Mouse (Mus musculus) adrenal gland, adult 18-20 months (tissue): Measurements from ENCODE around the gene Ltb. TPM values are rescaled to one million over a fixed set of nuclear protein-coding genes. Genes with fewer than 3 reads are reported as not detected.

Source experiments
- DNase-seq, 2 experiments: peaks; one replicate each; pipeline ENCODE4 v3.0.0; 2021 to 2022; ENCODE audit warnings: low spot score in 2 of 2
- long read RNA-seq, 2 experiments: library from polyadenylated mRNA; stranded (forward); transcript quantifications; one replicate each; pipeline ENCODE4 v2.0.0; 2021
- total RNA-seq, 2 experiments: library from RNA; stranded (reverse); gene quantifications; 1 replicate in 1 of 2; 2 replicates in 1 of 2; pipeline ENCODE4 v1.2.3; 2021

Ltb gene
- total RNA-seq = 1 to 10 TPM; 2.0 to 6.5 TPM
- long read RNA-seq, experiment 1 = 0 reads
- long read RNA-seq, experiment 2, partial matches to known transcripts = 3 of 3 reads
- long read RNA-seq, experiment 2, other reads (novel, unspliced or antisense) = 0 of 3 reads

DNA sequence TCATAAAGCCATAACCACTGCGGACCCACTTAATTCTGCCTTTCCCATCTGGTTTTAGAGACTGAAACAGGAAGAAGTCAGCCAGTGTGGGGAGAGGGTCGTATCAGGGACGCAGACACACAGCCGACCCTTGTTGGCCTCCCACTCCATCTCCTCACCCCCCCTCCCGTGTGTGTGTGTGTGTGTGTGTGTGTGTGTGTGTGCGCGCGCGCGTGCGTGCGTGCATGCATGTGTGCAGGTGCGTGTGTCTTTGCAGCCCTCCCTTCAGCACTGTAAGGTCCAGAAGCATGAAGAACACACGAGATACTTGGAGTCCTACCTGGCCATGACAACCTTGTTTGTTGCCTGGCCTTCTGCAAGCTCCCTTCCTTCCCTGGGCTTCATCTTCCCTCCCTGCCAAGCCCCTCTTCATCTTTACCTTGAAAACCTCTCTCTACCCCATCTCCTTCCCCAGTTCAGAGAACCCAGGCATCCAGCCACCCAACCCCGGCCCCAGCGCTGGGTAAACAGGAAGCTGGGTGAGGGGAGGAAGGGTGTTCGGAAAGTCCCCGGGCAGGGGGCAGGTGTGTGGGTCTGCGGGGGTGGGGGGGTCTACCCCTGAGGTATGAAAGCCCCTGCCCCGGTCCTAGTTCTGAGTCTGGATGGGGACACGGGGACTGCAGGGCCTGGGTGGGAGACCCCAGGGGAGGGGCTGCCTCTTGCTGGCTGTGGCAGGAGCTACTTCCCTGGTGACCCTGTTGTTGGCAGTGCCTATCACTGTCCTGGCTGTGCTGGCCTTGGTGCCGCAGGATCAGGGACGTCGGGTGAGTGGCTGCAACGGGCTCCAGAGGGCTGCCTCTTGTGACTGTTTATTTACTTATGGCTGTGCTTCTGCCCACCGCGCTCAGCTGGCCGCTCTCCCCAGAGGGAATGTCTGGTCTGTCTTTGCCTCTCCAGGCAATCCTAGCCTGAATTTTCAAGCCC, at the start of gene Ltb:
Gene Ltb (plus strand): TSS at position 559 of the 963 bp plus-strand sequence.
- DNase-seq = peak in 1 of 2 experiments; percentile 33

DNA sequence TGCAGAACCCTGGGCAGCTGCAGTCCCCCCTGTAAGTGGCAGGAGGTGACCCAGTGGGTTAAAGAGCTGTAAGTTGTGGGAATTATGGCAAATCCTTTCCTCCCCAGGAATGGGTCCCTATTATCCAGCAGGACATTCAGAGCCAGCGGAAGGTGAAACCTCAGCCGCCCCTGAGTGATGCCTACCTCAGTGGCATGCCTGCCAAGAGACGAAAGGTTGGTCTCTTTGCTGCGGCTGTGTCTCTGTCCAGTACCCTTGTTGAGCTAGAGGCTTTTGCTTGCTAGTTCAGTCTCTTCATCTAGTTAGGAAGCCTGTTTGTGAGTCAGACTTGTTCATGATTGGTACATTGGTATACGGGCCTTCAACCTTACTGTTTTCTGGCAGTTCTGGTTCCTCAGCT, 48.1 kb upstream of the Ltb start:
- peak in 1 of 2 experiments; percentile 21 for DNase-seq

DNA sequence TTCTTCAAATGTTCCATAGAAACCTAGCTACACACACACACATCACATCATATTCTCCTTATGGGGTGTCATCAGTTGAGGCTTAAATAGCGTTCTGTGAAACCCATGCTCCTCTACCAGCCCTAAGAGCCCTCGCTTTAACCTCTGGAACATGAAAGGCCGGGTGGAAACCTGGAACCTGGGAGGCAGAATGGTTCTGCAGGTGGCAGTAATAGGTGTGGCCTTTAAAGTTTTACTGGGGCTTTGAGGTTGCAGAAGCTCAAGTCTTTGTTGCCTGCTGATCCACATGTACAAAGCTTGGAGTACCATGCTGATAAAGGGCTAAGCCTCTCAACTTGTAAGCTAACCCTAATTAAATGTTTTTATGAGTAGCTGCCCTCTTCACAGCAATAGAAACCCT, 46.9 kb upstream of the Ltb start:
- DNase-seq = no peak

DNA sequence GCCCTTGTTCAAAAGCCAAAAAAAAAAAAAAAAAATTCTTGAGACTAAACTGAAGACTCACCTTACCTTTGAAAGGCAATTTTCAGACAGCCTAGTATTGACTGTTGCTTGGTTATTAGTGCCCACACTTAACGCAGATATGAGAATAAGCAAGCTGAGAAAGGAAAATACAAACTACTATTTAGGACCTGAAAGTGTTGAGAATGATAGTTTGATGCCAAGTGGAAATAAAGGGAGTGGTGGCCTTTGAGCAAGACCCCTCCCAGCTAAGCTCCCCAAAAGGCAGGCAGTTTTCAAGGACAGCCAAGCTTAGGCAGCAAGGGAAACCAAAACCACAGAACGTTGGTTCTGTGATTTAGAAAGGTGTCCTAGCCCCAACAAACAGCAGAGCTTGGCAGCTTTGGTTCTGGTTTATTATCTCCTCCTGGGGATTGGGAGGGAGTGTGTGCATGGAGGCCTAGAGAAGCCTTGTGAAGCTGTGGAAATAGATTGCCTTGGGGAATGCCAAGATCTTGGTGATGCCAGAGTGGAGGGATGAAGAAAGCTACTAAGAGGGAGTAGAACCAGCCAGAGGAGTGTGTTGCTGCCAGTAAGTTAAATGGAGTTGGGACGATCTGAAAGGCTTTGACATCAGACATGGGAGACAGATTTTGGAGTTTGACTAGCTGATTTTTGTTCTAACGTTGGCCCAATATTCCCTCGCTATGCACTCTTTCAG, 46.2 kb upstream of the Ltb start:
- no peak for DNase-seq

DNA sequence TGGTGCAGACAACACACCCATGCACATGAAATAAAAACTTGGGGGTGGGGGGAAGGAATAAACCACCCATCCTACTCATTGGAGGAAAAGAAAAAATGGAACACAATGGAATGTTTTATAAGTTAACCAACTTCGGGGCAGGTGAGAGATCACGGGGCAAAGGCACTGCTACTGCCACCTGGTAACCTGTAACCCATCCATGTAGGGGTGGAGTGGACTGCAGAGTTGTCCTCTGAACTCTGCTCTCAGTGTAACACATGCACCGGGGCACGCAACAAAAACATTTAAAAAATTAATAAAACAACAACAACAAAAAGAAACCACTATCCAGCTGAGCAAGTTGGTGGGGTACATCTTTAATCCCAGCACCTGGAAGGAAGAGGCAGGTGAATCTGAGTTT, 42.1 kb upstream of the Ltb start:
- no peak for DNase-seq

DNA sequence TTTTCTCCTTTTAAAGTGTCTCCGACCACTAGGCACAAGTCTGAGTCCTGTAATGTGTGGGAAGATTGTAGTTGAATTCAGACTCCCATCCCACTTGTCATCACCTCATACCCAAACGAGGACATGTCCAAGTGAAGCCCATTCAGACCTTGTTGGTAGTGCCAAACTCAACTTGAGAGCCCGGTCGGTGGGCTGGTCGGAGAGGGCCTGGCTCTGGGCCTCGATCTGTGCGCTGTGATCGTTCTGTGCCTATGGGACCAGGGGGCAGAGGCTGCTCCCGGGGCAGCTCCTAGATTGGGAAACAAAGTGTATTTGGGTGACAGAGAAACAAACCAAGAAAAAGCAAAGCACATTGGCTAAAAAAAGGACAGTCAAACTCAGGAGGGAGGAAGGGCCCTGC, 41.2 kb upstream of the Ltb start:
- no peak for DNase-seq

DNA sequence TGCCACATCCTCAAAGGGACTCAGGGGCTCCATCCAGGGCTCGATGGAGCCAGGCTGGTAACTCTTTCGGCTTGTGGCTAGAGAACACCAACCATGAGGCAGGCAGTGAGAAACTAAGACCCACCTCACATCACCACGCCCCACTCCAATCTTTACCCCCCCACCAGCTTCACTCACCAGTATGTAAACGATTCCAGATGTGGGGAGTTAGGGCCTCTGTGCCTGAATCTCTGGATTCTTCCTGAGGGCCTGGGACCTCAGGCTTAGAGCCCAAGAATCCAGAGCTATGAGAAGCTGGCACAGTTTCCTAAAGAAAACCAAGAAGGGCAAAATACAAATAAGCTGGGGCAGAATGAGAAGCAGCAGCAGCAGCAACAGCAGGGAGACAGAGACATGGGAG, 40.3 kb upstream of the Ltb start:
- no peak for DNase-seq

DNA sequence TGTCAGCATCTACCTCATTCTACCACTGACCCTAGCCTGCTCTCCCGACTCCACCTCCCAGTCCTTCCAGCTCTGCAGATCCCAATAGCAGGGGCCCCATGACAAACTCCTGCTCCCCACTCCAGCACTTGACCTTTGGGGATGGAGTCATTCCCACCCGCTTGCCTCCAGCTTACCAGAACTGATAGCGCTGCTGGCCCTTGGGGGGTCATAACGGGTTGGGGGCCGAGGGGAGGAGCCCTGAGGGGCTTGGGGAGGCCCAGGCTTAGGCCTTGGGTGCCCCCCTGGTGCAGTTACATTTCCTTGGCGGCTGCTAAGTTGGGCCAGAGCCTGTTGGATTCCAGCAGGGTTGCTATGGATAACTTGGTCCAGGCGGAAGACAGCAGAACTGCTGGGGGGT, 39.6 kb upstream of the Ltb start:
- no peak for DNase-seq

DNA sequence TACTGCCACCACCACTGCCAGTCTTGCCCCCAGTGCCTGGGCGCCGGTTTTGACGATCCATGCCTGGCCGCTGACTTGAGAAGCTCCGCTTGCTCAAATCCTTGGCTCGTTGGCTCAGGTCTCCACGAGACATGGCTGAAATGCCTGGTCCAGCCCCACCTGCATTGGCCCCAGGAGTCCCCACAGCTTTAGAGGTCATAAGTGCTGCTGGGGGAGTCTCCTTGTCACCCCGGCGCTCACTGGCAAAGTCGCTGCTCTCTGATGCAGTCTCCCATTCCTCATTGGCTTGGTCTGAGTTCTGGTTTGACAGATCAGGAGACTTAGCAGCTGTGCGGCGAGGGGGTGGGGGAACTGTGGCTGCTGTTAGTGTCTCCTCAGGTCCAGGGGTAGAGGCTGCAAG, 38.8 kb upstream of the Ltb start:
- no peak for DNase-seq

DNA sequence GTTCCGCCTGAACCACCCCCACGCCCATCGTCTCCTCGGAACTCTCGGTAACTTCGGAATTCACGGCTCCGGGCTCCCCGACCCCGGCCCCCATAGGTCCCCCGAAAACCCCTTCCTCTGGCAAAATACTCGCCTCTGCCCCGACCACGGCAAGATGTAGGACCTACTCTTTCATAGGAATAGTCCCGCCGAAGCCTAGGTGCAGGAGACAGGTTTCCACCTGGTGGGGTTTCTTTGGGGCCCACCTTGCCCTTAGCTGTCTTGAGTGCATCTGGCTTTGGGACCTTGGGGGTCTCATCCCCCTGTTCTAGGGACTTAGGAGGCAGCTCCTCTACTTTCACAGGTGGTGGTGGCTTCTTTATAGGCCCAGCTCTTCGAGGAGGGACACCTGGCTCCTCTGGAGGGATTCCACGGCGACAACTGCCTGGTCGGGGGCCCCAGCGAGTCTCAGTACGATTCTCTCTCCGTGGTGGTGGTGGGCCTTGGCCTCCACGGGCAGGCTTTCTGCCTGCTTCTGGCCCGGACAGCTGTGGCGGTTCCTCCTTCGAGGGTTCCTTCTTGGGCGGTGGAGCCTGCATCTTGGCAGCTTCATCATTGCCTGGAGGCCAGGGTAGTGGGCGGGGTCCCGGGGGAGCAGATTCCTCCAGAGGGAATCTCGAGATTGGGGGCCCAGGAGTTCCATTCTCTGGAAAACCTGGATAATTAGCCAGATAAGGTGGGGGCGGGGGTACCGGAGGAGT, 37.6 kb upstream of the Ltb start:
- no peak for DNase-seq

DNA sequence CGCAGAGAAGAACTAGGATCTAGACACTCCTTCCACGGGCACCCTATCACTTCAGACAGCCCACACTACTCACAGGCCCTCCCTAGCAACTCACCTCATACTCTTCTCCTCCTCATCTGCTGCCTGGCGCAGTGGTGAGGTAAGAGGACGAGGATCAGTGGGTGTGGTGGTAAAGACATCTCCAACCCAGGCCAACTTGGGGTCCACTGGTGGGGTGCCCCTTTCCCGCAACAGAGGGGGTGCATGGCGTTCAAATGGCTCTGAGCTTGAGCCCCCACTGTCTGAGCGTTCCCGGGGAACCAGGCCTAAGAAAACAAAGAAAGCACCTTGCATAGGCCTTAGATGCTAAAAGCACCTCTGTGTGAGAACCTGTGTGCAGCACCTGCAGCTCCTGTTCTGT, 37.0 kb upstream of the Ltb start:
- no peak for DNase-seq

DNA sequence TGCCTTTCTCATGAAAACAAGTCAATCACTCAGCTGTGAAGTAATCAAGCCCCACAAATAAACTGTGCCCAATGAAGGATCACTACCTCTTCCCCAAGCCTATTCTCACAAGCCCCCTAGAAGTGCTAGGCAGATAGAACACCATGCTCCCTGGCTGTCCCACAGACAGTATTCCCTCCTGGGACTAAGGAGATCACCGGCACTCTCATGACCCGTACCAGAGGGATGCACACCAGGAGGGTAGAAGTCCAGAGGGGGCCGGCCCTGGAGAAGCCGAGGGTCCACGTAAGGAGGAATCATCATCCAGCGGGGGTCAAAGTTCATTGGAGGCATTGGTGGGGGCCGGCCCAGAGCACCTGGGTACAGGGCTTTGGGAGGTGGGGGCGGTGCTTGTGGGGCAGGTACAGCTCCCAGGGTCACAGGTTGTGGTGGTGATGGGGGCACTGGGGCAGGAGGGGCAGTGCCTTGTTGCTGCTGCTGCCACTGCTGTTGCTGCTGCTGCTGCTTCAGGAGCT, 36.5 kb upstream of the Ltb start:
- DNase-seq = no peak

DNA sequence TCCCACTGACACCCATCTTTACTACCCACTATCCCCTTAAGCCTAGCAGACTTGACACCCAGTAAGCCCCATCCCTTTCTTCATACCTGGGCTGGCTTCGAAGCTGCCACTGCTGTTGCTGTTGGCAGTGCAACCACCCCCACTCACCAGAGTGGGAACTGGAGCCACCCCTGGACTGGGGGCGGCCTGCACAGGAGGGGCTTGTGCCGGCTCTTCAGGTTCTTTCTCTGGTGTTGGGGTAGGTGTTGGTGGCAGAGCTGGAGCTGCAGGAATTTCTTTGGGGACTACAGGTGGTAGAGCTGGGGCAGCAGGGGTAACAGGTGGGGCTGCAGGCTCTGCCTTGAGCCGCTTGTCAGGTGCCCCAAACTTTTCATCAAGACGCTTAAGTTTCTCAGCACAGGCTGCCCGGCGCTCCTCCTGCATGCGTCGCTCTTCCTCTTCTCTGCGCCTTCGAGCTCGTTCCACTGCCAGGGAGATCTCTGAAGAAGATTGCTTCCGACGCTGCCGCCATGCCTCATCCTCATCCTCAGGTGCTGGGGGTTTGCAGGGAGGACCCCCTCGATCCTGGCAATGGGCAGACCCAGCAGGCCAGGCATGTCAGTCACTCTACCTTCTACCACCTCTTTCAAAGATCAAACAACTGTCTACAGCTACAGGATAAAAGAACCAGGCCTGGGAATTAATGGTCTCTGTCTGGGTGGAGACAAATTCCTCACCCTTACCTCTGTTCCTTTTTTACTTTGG, 35.2 kb upstream of the Ltb start:
- DNase-seq = no peak

DNA sequence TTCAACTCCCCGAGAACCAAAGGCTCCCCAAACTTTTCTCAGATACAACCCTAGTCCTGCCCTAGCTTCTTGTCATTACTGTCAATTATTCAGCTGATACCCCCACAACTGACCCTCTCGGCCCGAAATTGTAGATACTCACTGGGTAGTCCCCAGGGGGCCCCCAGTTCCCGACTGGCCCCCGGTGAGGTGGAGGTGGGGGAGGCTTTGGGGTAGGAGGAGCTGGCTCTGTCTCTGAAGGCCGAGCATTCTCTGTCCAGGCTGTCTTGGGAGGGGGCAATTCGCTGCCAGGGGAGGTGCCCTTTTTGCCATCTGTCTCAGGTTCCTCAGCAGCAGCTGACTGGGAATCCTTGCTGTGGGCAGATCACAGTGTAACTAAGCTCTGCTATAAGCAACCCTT, 34.6 kb upstream of the Ltb start:
- DNase-seq = no peak

DNA sequence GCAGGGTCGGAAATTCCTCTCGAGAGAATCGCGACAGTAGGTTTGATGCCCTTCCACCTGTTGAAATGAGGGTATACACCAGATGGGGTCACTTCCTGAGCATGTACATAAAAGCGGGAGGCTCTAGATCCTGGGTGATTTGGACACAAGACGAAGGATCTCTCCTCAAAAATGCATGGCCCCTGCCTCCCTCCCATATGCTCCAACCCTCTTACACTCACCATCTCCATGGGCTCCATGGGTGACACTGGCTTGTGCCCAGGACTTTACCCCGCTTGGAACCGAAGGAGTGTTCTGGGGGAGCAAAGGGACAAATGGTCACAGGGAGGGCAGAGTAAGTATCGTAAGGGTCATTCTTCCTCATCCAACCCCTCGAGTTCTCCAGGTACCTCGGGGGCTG, 32.8 kb upstream of the Ltb start:
- DNase-seq = no peak

DNA sequence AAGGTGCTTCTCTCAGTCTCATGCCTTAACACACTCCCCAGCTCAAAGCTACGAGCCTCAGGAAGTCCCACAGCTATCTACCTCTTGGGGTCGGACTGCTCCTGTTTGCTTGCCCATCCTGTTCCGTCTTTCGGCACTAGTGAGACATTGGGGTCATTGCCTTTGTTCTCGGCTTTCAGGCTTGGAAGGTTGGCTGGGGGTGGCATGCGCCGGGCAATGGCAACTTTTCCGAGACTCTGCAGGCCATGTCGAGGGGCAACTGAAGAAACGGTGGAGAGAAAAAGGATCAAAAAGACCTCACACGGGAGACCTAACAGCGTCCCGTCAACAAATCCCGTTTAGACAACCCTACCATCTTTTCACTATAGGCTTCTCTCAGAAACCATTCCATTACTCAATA, 32.1 kb upstream of the Ltb start:
- no peak for DNase-seq

DNA sequence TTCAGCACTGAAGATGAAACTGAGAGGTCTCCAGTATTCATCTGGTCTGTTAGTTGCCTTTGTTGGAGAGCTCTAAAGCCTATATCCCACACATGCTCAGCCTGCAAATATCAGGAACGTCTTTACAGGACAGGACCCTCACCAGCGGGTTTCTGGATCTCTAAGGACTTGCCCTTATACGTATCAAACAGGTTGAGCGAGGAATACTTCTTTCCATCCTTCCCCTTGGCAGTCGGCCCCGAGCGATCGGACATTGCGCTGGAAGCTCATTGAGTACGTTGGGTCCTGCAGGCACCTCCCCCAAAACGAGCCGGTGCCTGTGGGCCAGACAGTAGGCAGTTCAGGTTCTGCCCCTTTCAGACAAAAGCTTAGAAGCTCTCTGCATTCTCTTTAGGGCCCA, 31.5 kb upstream of the Ltb start:
- peak in 1 of 2 experiments; percentile 42 for DNase-seq

DNA sequence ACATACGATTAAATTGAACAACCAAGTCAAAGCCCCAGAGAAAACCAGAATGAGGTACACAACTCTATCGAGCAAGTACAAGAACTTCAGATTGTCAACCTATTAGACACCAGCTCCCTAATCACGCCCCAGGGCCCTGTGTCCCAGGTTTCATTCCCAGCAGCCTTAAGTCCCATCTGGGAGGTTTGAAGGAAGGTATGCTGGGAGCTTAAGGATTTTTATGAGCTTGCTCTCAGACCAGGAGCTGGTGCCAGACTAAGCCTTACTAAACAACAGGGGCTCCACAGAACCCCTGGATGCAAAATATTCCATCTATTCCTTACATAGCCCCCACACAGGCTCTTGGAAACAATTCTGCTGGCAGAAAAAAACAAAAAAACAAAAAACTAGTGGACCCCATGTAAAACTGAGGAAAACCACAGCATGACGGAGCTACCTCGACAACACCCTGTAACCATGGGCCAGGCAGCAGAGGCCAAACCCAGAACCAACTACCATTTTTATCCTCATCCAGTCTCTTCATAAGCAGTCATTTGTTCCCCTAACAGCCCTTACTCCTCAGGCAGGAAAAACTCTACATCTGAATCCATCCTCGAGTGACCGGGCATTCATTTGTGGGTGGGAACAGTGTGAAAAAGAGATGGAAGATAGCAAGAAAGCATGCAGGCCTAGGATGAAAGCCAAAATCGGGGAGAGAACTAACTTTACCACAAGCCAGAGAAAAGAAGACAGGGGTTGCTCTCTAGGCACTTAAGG, 30.7 kb upstream of the Ltb start:
- DNase-seq = no peak

DNA sequence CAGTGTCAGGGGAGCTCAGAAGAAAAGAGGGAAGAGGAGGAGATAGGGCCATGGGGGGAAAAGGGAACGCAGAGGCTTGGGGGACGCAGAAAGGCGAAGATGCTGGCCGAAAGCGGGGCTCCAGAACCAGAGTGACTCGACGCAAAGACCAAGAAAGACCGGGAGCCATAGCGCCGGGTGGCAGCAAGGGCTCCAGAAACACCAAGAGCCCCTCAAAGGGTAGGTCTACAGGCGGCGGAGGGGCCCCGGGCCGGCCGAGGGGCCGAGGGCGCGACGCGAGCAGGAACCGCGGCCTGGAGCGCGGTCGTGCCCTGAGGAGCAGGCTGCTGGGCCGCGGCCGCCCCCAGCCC, 30.0 kb upstream of the Ltb start:
- DNase-seq = peak in 1 of 2 experiments; percentile 49
